Mouse (Mus musculus) limb, embryonic 15.5 days (tissue): Measurements from ENCODE around the gene Gpnmb. TPM values are rescaled to one million over a fixed set of nuclear protein-coding genes. Genes with fewer than 3 reads are reported as not detected.

Experiments used
- ATAC-seq: fragments of 200-750 bp; cut with Nextera tagmentation; 2 replicates; pipeline ENCODE4 v1.8.0; 2017; ENCODE audit warnings: low read depth, moderate TSS enrichment; ENCODE audit not compliant: insufficient number of reproducible peaks, low FRiP score, low TSS enrichment
- H3K27ac ChIP-seq: fragments of 300-500 bp; sonication (generic); 2 replicates; pipeline ENCODE4 v1.5.1; 2015; ENCODE audit warnings: moderate library complexity, mild to moderate bottlenecking, inconsistent platforms
- H3K27me3 ChIP-seq: fragments of 300-500 bp; sonication (generic); 2 replicates; pipeline ENCODE4 v1.6.1; 2015; ENCODE audit warnings: inconsistent platforms
- H3K36me3 ChIP-seq: fragments of 300-500 bp; sonication (generic); 2 replicates; pipeline ENCODE4 v1.6.1; 2015; ENCODE audit warnings: inconsistent platforms
- H3K4me1 ChIP-seq: fragments of 300-500 bp; sonication (generic); 2 replicates; pipeline ENCODE4 v1.6.1; 2015; ENCODE audit warnings: inconsistent platforms
- H3K4me2 ChIP-seq: fragments of 300-500 bp; sonication (generic); 2 replicates; pipeline ENCODE4 v1.6.1; 2015; ENCODE audit warnings: mild to moderate bottlenecking, inconsistent platforms
- H3K4me3 ChIP-seq: fragments of 300-500 bp; sonication (generic); 2 replicates; pipeline ENCODE4 v1.5.1; 2015; ENCODE audit warnings: mild to moderate bottlenecking, inconsistent platforms
- H3K9ac ChIP-seq: fragments of 300-500 bp; sonication (generic); 2 replicates; pipeline ENCODE4 v1.6.1; 2015; ENCODE audit warnings: inconsistent platforms
- H3K9me3 ChIP-seq: fragments of 300-500 bp; sonication (generic); 2 replicates; pipeline ENCODE4 v1.6.1; 2016; ENCODE audit warnings: inconsistent platforms
- WGBS: fragments of 180-500 bp; shearing (Covaris S2); methylation state at CpG from one replicate; pipeline ENCODE4 v1.1.7; 2015; 5-methylcytosine and 5-hydroxymethylcytosine counted together
- polyA plus RNA-seq: library from polyadenylated mRNA; unstranded; fragments of >200 nt; fragmentation: Nextera tagmentation; extraction: Ambion mirVana; gene quantifications from 2 replicates; pipeline ENCODE4 v1.2.1, GENCODE M21; 2015

Gene Gpnmb
- polyA plus RNA-seq = 1.6 and 2.1 TPM in 2 replicates

DNA sequence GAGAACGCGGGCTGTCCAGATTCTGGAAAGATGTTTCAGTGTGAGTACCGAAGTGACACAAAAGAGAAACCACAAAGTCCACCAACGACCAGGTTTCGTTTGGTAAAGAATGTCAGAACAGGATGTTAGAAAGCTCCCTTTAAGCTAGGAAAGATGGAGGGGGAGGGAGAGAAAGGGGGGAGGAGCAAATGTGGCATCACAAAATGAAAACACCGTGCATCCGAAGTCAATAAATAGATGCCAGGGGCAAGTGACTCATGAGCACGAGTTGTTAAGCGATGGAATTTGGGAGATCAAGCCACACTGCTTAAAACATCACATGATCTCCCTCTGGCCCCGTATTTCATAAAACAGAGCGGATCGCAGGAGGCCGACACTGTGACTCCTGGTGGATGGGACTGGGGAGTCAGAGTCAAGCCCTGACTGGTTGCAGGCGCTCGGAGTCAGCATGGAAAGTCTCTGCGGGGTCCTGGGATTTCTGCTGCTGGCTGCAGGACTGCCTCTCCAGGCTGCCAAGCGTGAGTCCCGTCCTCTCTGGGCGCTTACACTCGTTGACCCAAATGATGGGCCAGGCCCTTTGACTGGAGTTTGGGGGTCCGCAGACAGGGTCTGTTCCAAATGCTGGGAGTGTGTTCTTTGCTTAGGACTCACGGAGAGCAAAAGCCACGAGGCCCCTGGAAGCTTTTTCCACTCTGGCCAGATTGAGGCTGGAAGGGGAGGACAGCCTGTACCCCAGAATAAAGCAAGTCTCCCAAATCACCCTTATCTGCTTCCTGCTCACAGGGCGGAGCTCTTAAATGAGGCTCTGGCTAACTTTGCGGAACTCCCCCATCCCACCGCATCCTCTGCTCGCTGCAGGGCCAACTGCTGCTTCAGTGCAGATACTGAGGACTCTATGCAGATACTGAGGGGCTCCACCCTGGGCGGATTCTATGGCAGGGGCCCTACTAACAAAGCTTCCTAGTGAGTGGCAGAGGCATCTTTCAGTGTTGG is at the start of gene Gpnmb:
Gpnmb (plus strand) TSS at position 272 of the 993 bp plus-strand sequence.
- Histone ChIP-seq H3K4me3 (peak within 1 kb of the TSS; percentile 4; the same call in 1 of the 2 replicates), H3K4me1 (peaks cover 16% of the 10 kb centered on the region), H3K9ac (no peak within 1 kb of the TSS), H3K4me2 (peak within 1 kb of the TSS; percentile 32), H3K9me3 (no peaks in the 10 kb centered on the region), H3K36me3 (no peaks in the 10 kb centered on the region), H3K27ac (no peak within 1 kb of the TSS), H3K27me3 (peaks cover 8% of the 10 kb centered on the region; the same call in 1 of the 2 replicates)
- 32% methylated on average over 28 of the region's 28 CpGs for WGBS
- ATAC-seq = no peak

DNA sequence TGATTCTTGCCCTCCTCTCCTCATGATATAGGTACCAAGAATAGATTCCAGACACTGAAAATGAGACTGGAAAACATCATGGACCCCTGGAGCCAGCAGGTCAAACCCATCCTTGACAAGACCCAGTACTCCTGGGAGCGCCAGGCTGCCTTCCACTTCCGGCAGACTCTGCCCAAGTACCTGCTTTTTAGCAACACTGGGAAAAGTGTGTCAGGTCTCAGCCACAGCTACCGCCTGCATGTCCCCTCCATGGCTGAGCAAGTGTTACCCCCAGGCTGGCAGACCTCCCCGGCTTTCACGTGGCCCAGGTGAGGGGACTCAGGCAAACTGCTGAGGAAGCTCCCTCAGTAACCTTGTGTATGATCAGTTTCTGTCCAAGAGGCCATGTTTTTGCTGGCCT is 46.4 kb upstream of the Gpnmb start:
- H3K27me3 ChIP-seq = no peaks in the 10 kb centered on the region
- ATAC-seq = no peak
- no peaks in the 10 kb centered on the region for H3K36me3 ChIP-seq
- H3K4me3 ChIP-seq = no peak overlapping the region
- no peaks in the 10 kb centered on the region for H3K9me3 ChIP-seq
- no peak overlapping the region for H3K9ac ChIP-seq
- H3K4me2 ChIP-seq = no peak overlapping the region
- no peaks in the 10 kb centered on the region for H3K4me1 ChIP-seq
- H3K27ac ChIP-seq = no peak overlapping the region
- 91% methylated on average over 5 of the region's 5 CpGs for WGBS

DNA sequence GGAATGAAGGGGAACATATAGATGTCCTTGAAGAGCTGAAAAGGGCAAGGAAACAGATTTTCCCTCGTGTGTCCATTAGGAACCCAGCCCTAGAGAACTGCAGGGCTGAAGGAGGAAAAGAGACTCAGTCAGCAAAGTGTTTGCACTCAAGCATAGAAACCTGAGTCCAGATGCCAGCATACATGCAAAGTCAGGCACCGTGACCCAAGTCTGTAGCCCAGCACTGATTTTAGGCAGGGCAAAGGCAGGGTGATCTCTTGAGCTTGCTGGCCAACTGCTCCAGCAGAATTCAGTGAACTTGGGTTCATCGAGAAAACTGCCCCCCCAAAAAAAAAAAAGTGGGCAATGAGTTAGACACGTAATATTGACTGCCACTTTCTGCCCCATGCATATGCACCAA is 44.4 kb upstream of the Gpnmb start:
- Histone ChIP-seq H3K9me3 (no peaks in the 10 kb centered on the region), H3K27ac (no peak overlapping the region), H3K4me3 (no peak overlapping the region), H3K4me2 (no peak overlapping the region), H3K9ac (no peak overlapping the region), H3K27me3 (no peaks in the 10 kb centered on the region), H3K36me3 (no peaks in the 10 kb centered on the region), H3K4me1 (no peaks in the 10 kb centered on the region)
- 75% methylated on average over 4 of the region's 4 CpGs for WGBS
- no peak for ATAC-seq

DNA sequence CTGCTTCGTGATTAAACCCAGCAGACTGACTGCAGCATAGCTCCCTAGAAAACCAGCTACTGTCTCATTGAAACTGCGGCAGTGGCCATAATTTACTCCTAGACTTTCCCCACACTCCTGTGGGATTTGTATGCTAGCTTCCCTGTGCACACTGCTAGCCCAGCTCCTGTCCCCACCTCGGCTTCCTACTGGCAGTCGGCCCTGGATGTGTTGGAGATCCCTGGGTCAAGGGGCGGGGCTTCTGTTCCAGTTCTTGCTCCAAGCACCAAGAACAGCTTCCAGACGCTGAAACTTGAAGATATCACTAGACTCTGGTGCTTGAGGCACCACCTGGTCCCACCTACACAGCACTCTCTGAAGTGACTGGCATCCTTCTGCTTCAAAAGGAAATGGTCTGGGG is 38.2 kb upstream of the Gpnmb start:
- no peaks in the 10 kb centered on the region for H3K36me3 ChIP-seq
- H3K9ac ChIP-seq = no peak overlapping the region
- WGBS = 57% methylated on average over 6 of the region's 6 CpGs
- no peak for ATAC-seq
- no peak overlapping the region for H3K4me2 ChIP-seq
- H3K27me3 ChIP-seq = no peaks in the 10 kb centered on the region
- no peak overlapping the region for H3K4me3 ChIP-seq
- H3K4me1 ChIP-seq = no peaks in the 10 kb centered on the region
- H3K27ac ChIP-seq = no peak overlapping the region
- H3K9me3 ChIP-seq = no peaks in the 10 kb centered on the region

DNA sequence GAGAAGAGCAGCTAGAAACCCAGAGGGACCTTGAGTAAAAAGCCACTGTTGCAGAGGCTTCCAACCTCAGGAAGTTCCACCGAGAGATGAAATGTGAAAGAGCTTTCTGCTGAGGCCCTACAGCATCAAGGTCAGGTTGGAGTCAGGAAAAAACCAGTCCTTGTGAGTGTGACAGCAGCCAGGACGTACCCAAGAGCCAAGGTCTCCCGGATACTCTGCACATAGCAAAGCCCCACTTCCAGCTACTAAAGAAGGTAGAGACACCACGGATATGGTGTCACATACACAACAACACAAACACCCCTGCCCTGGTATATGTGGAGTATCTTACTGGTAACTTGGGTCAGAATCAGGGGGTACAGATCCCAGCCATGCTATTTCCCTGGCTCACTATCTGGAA is 37.5 kb upstream of the Gpnmb start:
- Histone ChIP-seq H3K9me3 (no peaks in the 10 kb centered on the region), H3K27ac (no peak overlapping the region), H3K4me3 (no peak overlapping the region), H3K36me3 (no peaks in the 10 kb centered on the region), H3K4me1 (no peaks in the 10 kb centered on the region), H3K4me2 (no peak overlapping the region), H3K27me3 (no peaks in the 10 kb centered on the region), H3K9ac (no peak overlapping the region)
- WGBS = 85% methylated on average over 4 of the region's 4 CpGs
- no peak for ATAC-seq

DNA sequence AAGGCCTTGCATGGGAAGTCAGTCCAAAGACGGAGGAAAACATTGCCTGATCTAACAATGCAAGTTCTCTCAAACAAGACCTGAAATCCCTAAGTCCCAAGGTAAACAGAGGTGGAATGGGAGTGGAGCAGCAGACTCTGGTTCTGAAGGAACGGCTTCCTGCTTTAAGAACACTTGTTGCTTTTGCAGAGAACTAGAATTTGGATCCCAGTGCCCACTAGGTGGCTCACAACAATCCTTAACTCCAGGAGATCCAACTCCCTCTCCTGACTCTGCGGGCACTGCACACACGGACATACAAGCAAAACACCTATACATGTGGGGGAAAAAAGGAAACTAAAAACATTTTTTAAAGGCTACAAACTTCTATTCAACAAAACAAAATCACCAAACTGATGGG is 33.0 kb upstream of the Gpnmb start:
- WGBS = 35% methylated on average over 4 of the region's 4 CpGs
- Histone ChIP-seq H3K4me3 (no peak overlapping the region), H3K9me3 (no peaks in the 10 kb centered on the region), H3K4me2 (no peak overlapping the region), H3K4me1 (peaks cover 4% of the 10 kb centered on the region), H3K9ac (no peak overlapping the region), H3K27me3 (peaks cover 3% of the 10 kb centered on the region; the same call in 1 of the 2 replicates), H3K36me3 (no peaks in the 10 kb centered on the region), H3K27ac (no peak overlapping the region)
- ATAC-seq = no peak

DNA sequence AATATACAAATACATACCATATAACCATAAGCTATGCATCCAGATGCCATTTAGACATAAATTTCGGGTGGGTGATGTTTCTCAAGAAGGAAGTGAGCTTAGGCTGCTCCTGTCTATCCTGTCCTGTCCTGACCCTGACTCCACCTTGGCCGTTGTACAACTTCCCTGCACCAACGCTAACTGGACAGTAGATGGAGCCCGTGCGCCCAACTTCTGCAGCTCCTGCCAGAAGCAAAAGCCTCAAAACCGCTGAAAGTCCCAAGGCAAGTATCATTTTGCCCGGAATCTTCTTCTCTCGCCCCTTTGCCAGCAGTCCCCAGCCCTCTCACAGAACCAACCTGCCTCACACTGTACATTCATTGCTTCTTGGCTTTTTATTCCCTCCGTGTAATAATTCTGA is 28.4 kb upstream of the Gpnmb start:
- Histone ChIP-seq H3K27me3 (peaks cover 3% of the 10 kb centered on the region; the same call in 1 of the 2 replicates), H3K4me1 (peaks cover 13% of the 10 kb centered on the region), H3K27ac (no peak overlapping the region), H3K9me3 (no peaks in the 10 kb centered on the region), H3K4me2 (peak overlapping the region; percentile 52), H3K4me3 (peak overlapping the region; percentile 32), H3K9ac (no peak overlapping the region), H3K36me3 (no peaks in the 10 kb centered on the region)
- under 1% methylated on average over 9 of the region's 9 CpGs for WGBS
- no peak for ATAC-seq

DNA sequence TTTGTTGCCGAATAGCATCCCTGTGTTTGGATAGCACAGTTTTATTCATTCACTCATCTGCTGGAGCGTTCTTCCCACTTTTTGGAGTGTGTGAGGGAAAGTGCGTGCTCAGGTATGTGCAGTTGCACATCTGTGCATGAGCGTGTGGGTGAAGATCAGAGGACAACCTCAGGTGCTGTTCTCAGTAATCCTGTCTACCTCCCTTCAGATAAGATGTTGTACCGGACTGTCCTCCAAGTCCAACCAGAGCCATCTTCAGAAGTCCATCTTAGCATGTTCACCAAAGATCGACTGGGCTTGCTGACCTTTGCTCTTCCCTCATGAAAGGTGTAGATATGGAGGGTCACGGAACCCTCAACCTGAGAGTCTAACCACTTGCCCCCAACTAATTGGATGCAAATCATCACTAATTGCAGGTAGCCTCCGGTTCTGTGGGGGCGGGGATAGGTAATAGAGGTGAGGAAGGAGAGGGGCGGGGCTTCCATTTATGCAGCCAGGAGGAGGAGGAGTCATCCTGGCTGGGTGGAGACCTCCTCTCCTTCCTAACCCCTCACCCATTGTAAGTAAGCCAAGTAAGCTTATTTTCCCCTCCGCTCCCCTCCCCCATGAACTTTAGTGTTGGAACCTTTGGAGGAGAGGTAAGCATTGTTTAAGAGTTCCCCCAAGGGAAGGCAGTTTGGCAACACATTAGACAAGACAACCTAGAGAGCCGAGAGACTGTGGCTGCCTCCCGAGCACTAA is 27.8 kb upstream of the Gpnmb start:
- Histone ChIP-seq H3K4me1 (peaks cover 13% of the 10 kb centered on the region), H3K27ac (no peak overlapping the region), H3K27me3 (peaks cover 3% of the 10 kb centered on the region; the same call in 1 of the 2 replicates), H3K36me3 (no peaks in the 10 kb centered on the region), H3K9ac (no peak overlapping the region), H3K4me3 (peak overlapping the region; percentile 32), H3K4me2 (peak overlapping the region; percentile 52), H3K9me3 (no peaks in the 10 kb centered on the region)
- WGBS = 14% methylated on average over 13 of the region's 13 CpGs
- ATAC-seq = no peak

DNA sequence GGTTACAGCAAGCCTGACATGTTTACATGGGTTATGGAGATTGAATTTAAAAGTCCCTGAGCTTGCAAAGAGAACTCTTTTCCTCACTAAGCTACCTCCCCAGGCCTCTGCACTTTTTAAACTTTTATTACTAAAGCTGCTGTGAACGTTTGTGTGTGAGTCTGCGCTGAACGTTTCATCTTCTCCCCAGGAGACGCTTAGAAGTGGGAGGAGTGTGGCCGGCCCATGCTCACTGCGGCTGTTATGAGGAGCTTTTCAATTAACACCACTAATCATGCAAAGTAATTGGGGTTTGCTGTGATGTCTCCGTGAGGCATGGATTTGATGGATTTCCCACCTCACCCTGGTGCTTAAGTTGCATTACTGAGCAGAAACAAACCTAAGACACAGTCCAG is 27.2 kb upstream of the Gpnmb start:
- 13% methylated on average over 7 of the region's 7 CpGs for WGBS
- Histone ChIP-seq H3K36me3 (no peaks in the 10 kb centered on the region), H3K27me3 (peaks cover 3% of the 10 kb centered on the region; the same call in 1 of the 2 replicates), H3K4me3 (peak overlapping the region; percentile 32; the same call in 1 of the 2 replicates), H3K27ac (no peak overlapping the region), H3K4me1 (peaks cover 13% of the 10 kb centered on the region), H3K9ac (no peak overlapping the region), H3K9me3 (no peaks in the 10 kb centered on the region), H3K4me2 (peak overlapping the region; percentile 52)
- no peak for ATAC-seq

DNA sequence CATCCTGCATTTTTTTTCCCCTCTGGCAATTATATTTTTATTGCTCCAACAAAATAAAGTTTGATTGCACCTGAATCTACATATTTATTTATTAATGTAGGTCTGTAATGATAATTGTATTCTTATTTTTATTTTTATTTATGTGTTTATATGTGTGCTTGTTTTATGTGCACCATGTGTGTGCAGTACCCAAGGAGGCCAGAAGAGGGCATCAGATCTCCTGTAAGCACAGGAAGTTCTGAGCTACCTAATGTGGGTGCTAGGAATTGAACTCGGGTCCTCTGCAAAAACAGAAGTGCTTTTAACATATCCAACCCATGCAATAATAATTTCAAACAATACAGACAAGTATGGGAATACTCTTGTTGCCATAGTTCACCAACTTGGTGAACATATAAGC is 26.7 kb upstream of the Gpnmb start:
- WGBS = 93% methylated on average over 1 of the region's 1 CpGs
- no peak overlapping the region for H3K4me3 ChIP-seq
- H3K4me1 ChIP-seq = peaks cover 13% of the 10 kb centered on the region
- no peak overlapping the region for H3K27ac ChIP-seq
- H3K27me3 ChIP-seq = peaks cover 3% of the 10 kb centered on the region; the same call in 1 of the 2 replicates
- H3K4me2 ChIP-seq = no peak overlapping the region
- H3K36me3 ChIP-seq = no peaks in the 10 kb centered on the region
- no peak overlapping the region for H3K9ac ChIP-seq
- H3K9me3 ChIP-seq = no peaks in the 10 kb centered on the region
- ATAC-seq = no peak

DNA sequence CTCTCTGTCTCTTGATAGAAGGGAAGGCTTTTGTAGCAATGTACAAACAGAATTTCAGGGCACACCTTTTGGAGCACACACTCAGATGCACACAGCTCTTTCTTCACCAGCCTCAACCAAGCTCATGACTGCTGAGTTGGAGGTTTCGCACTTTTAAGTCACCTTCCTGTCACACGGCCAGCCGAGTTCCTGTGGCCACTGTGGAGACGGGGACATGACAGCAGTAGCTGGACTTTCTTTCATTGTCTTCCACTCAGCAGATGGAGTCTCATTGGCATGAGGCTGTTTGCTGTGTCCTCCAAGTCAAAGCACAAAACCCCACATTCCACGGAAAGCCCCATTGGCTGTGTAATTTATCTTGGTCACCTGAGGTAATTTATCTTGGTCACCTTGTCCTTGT is 25.2 kb upstream of the Gpnmb start:
- H3K27ac ChIP-seq = no peak overlapping the region
- no peak for ATAC-seq
- H3K4me2 ChIP-seq = no peak overlapping the region
- peaks cover 3% of the 10 kb centered on the region; the same call in 1 of the 2 replicates for H3K27me3 ChIP-seq
- H3K9ac ChIP-seq = no peak overlapping the region
- 76% methylated on average over 5 of the region's 5 CpGs for WGBS
- H3K4me1 ChIP-seq = peaks cover 13% of the 10 kb centered on the region
- no peaks in the 10 kb centered on the region for H3K36me3 ChIP-seq
- no peak overlapping the region for H3K4me3 ChIP-seq
- no peaks in the 10 kb centered on the region for H3K9me3 ChIP-seq

DNA sequence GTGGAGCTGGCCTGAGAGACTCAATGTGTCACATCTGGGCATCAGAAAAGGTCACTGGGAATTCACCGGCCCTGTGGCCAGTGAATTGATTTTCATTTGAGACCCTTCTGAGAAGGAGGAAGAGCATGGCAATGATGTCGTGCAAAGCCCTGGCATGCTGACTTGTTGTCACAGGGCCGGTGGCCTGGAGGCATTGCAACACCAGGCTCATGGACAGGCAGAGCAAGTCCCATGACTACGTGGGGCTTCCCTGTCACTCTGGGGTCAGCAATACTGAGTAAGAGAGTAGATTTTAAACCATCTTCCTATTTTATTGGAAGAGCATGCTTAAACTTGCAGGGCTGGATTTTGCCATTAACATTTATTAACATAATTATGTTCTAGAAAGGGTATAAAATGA is 23.3 kb upstream of the Gpnmb start:
- peaks cover 13% of the 10 kb centered on the region for H3K4me1 ChIP-seq
- H3K27ac ChIP-seq = no peak overlapping the region
- no peaks in the 10 kb centered on the region for H3K27me3 ChIP-seq
- H3K4me3 ChIP-seq = no peak overlapping the region
- no peaks in the 10 kb centered on the region for H3K36me3 ChIP-seq
- ATAC-seq = no peak
- H3K4me2 ChIP-seq = no peak overlapping the region
- H3K9me3 ChIP-seq = no peaks in the 10 kb centered on the region
- H3K9ac ChIP-seq = no peak overlapping the region
- WGBS = 59% methylated on average over 4 of the region's 4 CpGs
